Mouse (Mus musculus) embryonic facial prominence, embryonic 14.5 days (tissue): ENCODE data around the gene Ttyh3. TPM values are rescaled to one million over a fixed set of nuclear protein-coding genes. Genes with fewer than 3 reads are reported as not detected.

Experiments used
- ATAC-seq: fragments of 200-750 bp; cut with Nextera tagmentation; 2 replicates; pipeline ENCODE4 v1.8.0; 2017; ENCODE audit warnings: low read depth, moderate number of reproducible peaks, moderate TSS enrichment
- DNase-seq: peaks from one replicate; pipeline ENCODE4 v3.0.0-alpha.2; 2015; ENCODE audit warnings: low spot score
- H3K27ac ChIP-seq: fragments of 300-500 bp; sonication (generic); replicated peaks from 2 replicates; pipeline ENCODE4 v1.5.1; 2014; ENCODE audit warnings: low read depth, mild to moderate bottlenecking, low read length, moderate library complexity
- H3K27me3 ChIP-seq: fragments of 300-500 bp; sonication (generic); replicated peaks from 2 replicates; pipeline ENCODE4 v1.6.1; 2014; ENCODE audit warnings: low read length; ENCODE audit not compliant: control insufficient read depth, insufficient read depth
- H3K36me3 ChIP-seq: fragments of 300-500 bp; sonication (generic); 2 replicates; pipeline ENCODE4 v1.6.1; 2014; ENCODE audit warnings: low read length, mixed read lengths; ENCODE audit not compliant: control insufficient read depth, insufficient read depth
- H3K4me1 ChIP-seq: fragments of 300-500 bp; sonication (generic); 2 replicates; pipeline ENCODE4 v1.6.1; 2014; ENCODE audit warnings: antibody characterized with exemption, low read length; ENCODE audit not compliant: control insufficient read depth, insufficient read depth
- H3K4me2 ChIP-seq: fragments of 300-500 bp; sonication (generic); 2 replicates; pipeline ENCODE4 v1.6.1; 2014; ENCODE audit warnings: low read depth, mild to moderate bottlenecking, low read length, moderate library complexity, mixed read lengths
- H3K4me3 ChIP-seq: fragments of 300-500 bp; sonication (generic); 2 replicates; pipeline ENCODE4 v1.5.1; 2014; ENCODE audit warnings: low read depth, mild to moderate bottlenecking, low read length
- H3K9ac ChIP-seq: fragments of 300-500 bp; sonication (generic); 2 replicates; pipeline ENCODE4 v1.6.1; 2014; ENCODE audit warnings: low read depth, mild to moderate bottlenecking, low read length, moderate library complexity, mixed read lengths
- H3K9me3 ChIP-seq: fragments of 300-500 bp; sonication (generic); 2 replicates; pipeline ENCODE4 v1.6.1; 2016; ENCODE audit warnings: low read length; ENCODE audit not compliant: control insufficient read depth
- WGBS: fragments of 180-500 bp; shearing (Covaris S2); extraction: QIAGEN DNeasy Blood & Tissue Kit; methylation state at CpG from one replicate; pipeline ENCODE4 v1.1.7; 2014; 5-methylcytosine and 5-hydroxymethylcytosine counted together
- polyA plus RNA-seq: library from polyadenylated mRNA; unstranded; fragments of >200 nt; fragmentation: Nextera tagmentation; extraction: Ambion mirVana; gene quantifications from 2 replicates; pipeline ENCODE4 v1.2.1, GENCODE M21; 2014

The Ttyh3 gene
- polyA plus RNA-seq, 1 experiment from 2014 or later, result 47.5 TPM

DNA sequence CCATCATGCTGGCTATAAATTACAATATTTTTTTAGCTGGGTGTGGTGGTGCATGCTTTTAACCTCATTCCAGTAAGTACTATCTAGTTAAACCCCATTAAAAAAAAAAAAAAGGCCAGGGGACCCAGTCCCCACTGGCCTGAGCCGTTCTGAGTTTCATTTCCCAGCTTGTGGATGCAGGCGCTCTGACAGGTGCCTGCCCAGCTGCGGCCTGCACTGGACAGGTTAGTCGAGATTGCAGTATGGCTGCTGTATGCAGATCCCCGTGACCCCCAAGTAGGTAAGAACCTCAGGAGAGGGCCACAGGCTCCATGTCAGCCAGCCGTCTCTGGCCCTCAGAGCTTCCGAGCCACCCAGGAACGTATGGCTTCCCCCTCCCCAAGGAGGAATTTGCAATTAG lies 12.6 kb upstream of the Ttyh3 start:
- no peak overlapping the region for H3K4me2 ChIP-seq
- H3K9me3 ChIP-seq, result no peaks in the 10 kb centered on the region
- no peak for ATAC-seq
- no peak for DNase-seq
- no peak overlapping the region for H3K9ac ChIP-seq
- H3K4me1 ChIP-seq, result peaks cover 29% of the 10 kb centered on the region
- WGBS, result 62% methylated on average over 8 of the region's 8 CpGs
- H3K27ac ChIP-seq, result no peak overlapping the region
- H3K36me3 ChIP-seq, result peaks cover 17% of the 10 kb centered on the region; the same call in 1 of the 2 replicates
- H3K27me3 ChIP-seq, result no peaks in the 10 kb centered on the region
- H3K4me3 ChIP-seq, result no peak overlapping the region

DNA sequence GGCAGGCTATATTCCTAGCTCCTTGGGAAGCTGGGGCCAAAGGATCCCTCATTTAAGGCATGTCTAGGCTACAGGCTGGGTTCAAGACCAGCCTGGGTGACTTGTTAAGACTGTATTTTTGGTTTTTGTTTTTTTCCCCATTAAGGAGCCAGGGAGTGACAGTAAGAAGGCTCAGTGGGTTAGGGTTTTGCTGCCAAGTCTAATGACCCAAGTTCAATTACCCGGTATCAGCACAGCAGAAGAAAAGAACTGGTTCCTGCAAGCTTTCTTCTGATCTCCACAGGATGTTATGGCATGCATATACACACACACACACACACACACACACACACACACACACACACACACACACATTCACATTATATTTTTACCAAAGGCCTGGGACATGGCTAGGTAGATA lies 11.6 kb upstream of the Ttyh3 start:
- 73% methylated on average over 1 of the region's 1 CpGs for WGBS

GRCm38 (mm10) chr5:140659607-140660272 lies 10.9 kb upstream of the Ttyh3 start:
- Histone ChIP-seq H3K4me3 (no peak overlapping the region), H3K36me3 (0 out of 2 replicates have a peak, but pooled peaks cover 3% of the 10 kb centered on the region), H3K9ac (0 out of 2 replicates have a peak overlapping the region, but pooled peaks have one; percentile 20), H3K27ac (no peak overlapping the region), H3K27me3 (no peaks in the 10 kb centered on the region), H3K4me1 (peaks cover 29% of the 10 kb centered on the region), H3K4me2 (no peak overlapping the region), H3K9me3 (no peaks in the 10 kb centered on the region)
- 34% methylated on average over 11 of the region's 16 CpGs for WGBS
- ATAC-seq (no peak), DNase-seq (peak; percentile 51)

More for the DNA sequence above, 11.6 kb upstream of the Ttyh3 start:
- H3K9me3 ChIP-seq, result no peaks in the 10 kb centered on the region
- no peak for DNase-seq
- peaks cover 29% of the 10 kb centered on the region for H3K4me1 ChIP-seq
- peaks cover 7% of the 10 kb centered on the region; the same call in 1 of the 2 replicates for H3K36me3 ChIP-seq
- no peak overlapping the region for H3K27ac ChIP-seq
- no peak overlapping the region for H3K9ac ChIP-seq
- ATAC-seq, result no peak
- no peak overlapping the region for H3K4me2 ChIP-seq
- no peaks in the 10 kb centered on the region for H3K27me3 ChIP-seq
- no peak overlapping the region for H3K4me3 ChIP-seq

GRCm38 (mm10) chr5:140654096-140654845 lies 5.4 kb upstream of the Ttyh3 start:
- Histone ChIP-seq H3K36me3 (no peaks in the 10 kb centered on the region), H3K27ac (no peak overlapping the region), H3K4me2 (no peak overlapping the region), H3K9ac (no peak overlapping the region), H3K27me3 (no peaks in the 10 kb centered on the region), H3K9me3 (no peaks in the 10 kb centered on the region), H3K4me1 (peaks cover 2% of the 10 kb centered on the region; the same call in 1 of the 2 replicates), H3K4me3 (no peak overlapping the region)
- WGBS, result 80% methylated on average over 15 of the region's 15 CpGs
- DNase-seq, result no peak
- ATAC-seq, result no peak

DNA sequence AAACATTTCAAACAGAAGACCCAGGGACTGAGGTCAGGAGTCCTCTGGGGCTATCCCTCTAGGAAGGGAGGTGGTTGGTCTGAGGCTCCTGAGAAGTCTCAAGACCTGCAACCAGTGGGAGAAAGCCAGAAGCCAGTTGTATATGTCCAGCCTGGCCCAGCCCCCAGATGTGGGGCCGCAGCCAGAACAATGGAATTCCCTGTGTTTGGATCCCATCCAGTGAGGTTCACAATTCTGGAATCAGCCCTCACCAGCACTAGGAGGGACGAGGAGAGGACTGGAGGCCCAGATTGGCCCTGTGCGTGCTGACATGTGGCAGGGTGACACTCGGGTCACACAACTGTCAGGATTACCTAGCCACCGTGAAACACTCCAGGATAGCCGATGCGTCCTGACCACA lies 3.8 kb upstream of the Ttyh3 start:
- DNase-seq (peak; percentile 64), ATAC-seq (no peak)
- no peaks in the 10 kb centered on the region for H3K27me3 ChIP-seq
- H3K4me2 ChIP-seq, result no peak overlapping the region
- H3K9ac ChIP-seq, result no peak overlapping the region
- H3K36me3 ChIP-seq, result no peaks in the 10 kb centered on the region
- no peak overlapping the region for H3K27ac ChIP-seq
- H3K4me3 ChIP-seq, result no peak overlapping the region
- H3K4me1 ChIP-seq, result peaks cover 4% of the 10 kb centered on the region; the same call in 1 of the 2 replicates
- 58% methylated on average over 7 of the region's 7 CpGs for WGBS
- no peaks in the 10 kb centered on the region for H3K9me3 ChIP-seq

DNA sequence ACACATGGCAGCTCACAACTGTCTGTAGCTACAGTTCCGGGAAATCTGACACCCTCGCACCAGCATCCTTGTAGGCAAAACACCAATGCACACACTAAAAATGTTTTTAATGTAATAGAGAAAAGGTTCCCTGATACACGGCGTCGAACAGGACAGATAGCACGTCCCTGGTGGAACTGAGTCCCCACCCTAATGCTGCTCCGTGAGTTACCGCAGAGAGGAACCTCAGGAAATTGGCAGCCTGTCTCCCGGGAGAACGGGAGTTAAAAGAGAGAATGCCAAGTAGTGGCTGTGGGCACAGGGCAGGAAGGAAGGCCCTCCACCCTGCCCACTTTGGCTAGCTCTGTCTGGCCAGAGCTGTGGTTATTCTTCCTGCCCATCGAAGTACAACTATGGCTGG lies 2.4 kb upstream of the Ttyh3 start:
- Histone ChIP-seq H3K4me1 (peaks cover 18% of the 10 kb centered on the region), H3K9me3 (no peaks in the 10 kb centered on the region), H3K9ac (no peak overlapping the region), H3K4me2 (no peak overlapping the region), H3K27me3 (no peaks in the 10 kb centered on the region), H3K27ac (no peak overlapping the region), H3K4me3 (no peak overlapping the region), H3K36me3 (0 out of 2 replicates have a peak, but pooled peaks cover 4% of the 10 kb centered on the region)
- DNase-seq (no peak), ATAC-seq (no peak)
- 83% methylated on average over 11 of the region's 11 CpGs for WGBS

- WGBS, result 49% methylated on average over 7 of the region's 7 CpGs
- no peak overlapping the region for H3K27ac ChIP-seq
Observed at GRCm38 (mm10) chr5:140649881-140650414, 1.1 kb upstream of the Ttyh3 start.

GRCm38 (mm10) chr5:140649101-140649667 lies 353 bp upstream of the Ttyh3 start:
- peak; percentile 93 for ATAC-seq
- WGBS, result 4% methylated on average over 18 of the region's 26 CpGs
- DNase-seq, result peak; percentile 99
- Histone ChIP-seq H3K27ac (peak overlapping the region; percentile 69), H3K9me3 (no peaks in the 10 kb centered on the region), H3K4me1 (peaks cover 24% of the 10 kb centered on the region), H3K27me3 (no peaks in the 10 kb centered on the region), H3K9ac (peak overlapping the region; percentile 98), H3K36me3 (peaks cover 13% of the 10 kb centered on the region; the same call in 1 of the 2 replicates), H3K4me2 (peak overlapping the region; percentile 91), H3K4me3 (peak overlapping the region; percentile 90)

More at GRCm38 (mm10) chr5:140649881-140650414, 1.1 kb upstream of the Ttyh3 start:
- H3K4me1 ChIP-seq, result peaks cover 24% of the 10 kb centered on the region
- H3K9me3 ChIP-seq, result no peaks in the 10 kb centered on the region
- no peak overlapping the region for H3K4me3 ChIP-seq
- DNase-seq, result no peak
- no peak for ATAC-seq
- no peak overlapping the region for H3K9ac ChIP-seq
- peak overlapping the region; percentile 91 for H3K4me2 ChIP-seq
- peaks cover 10% of the 10 kb centered on the region; the same call in 1 of the 2 replicates for H3K36me3 ChIP-seq
- H3K27me3 ChIP-seq, result no peaks in the 10 kb centered on the region
